Mouse (Mus musculus) left cerebral cortex, adult 6 months (tissue): ENCODE measurements around the gene Fbxo5. TPM values are rescaled to one million over a fixed set of nuclear protein-coding genes. Genes with fewer than 3 reads are reported as not detected.

Experiments used
- long read RNA-seq, 2 experiments: library from polyadenylated mRNA; unstranded; transcript quantifications; one replicate each; pipeline ENCODE4 v2.0.0; 2019 to 2020
- polyA plus RNA-seq: library from polyadenylated mRNA; unstranded; fragments of <200 nt; fragmentation: Nextera tagmentation; gene quantifications from 2 replicates; pipeline ENCODE4 v1.2.3, GENCODE M21; 2021

Gene Fbxo5
- 0.54 and 0.80 TPM in 2 replicates for polyA plus RNA-seq
- long read RNA-seq, experiment 1, transcript Fbxo5-201 (5 exons, 1,940 nt): major isoform, 6 of 6 reads
- long read RNA-seq, experiment 1, partial matches to known transcripts: 0 of 6 reads
- long read RNA-seq, experiment 1, other reads (novel, unspliced or antisense): 0 of 6 reads
- long read RNA-seq, experiment 2, partial matches to known transcripts: 1 of 2 reads
- long read RNA-seq, experiment 2, other reads (novel, unspliced or antisense): 0 of 2 reads

GRCm38 (mm10) chr10:5805243-5805730, at the start of gene Fbxo5:
Gene Fbxo5 (minus strand): TSS chr10:5805600.

GRCm38 (mm10) chr10:5823740-5824491, 18.5 kb upstream of the Fbxo5 start, which contains the start of gene Mtrf1l:
Gene Mtrf1l (minus strand): TSS chr10:5823910.

Other genes starting within 250 kb of the Fbxo5 start
- 0.39 and 0.61 TPM in 2 replicates for gene Myct1, start 211.8 kb downstream of the Fbxo5 start, polyA plus RNA-seq
- gene Vip, start 166.4 kb downstream of the Fbxo5 start, polyA plus RNA-seq: 36.0 and 45.0 TPM in 2 replicates
- 5.5 and 5.8 TPM in 2 replicates for gene Mtrf1l, start 18.3 kb upstream of the Fbxo5 start, polyA plus RNA-seq
- 42.9 and 43.8 TPM in 2 replicates for gene Rgs17, start 116.8 kb upstream of the Fbxo5 start, polyA plus RNA-seq